Mouse (Mus musculus) forebrain, embryonic 10.5 days (tissue): ENCODE measurements around the gene Hsfy2. TPM values are rescaled to one million over a fixed set of nuclear protein-coding genes. Genes with fewer than 3 reads are reported as not detected.
A peak's percentile ranks its signal among the peaks of the same experiment; 100 is the strongest.

Experiments used
- DNase-seq: peaks from one replicate; pipeline ENCODE4 v3.0.0-alpha.2; 2017; ENCODE audit warnings: low spot score; ENCODE audit errors: extremely low spot score
- H3K27ac ChIP-seq: fragments of 300-500 bp; sonication (generic); 2 replicates; pipeline ENCODE4 v1.5.1; 2016; ENCODE audit warnings: mild to moderate bottlenecking
- H3K27me3 ChIP-seq: fragments of 300-500 bp; sonication (generic); 2 replicates; pipeline ENCODE4 v1.6.1; 2016; ENCODE audit warnings: mild to moderate bottlenecking; ENCODE audit not compliant: poor library complexity, severe bottlenecking
- H3K36me3 ChIP-seq: fragments of 300-500 bp; sonication (generic); replicated peaks from 2 replicates; pipeline ENCODE4 v1.6.1; 2016; ENCODE audit warnings: mild to moderate bottlenecking, moderate library complexity
- H3K4me1 ChIP-seq: fragments of 300-500 bp; sonication (generic); 2 replicates; pipeline ENCODE4 v1.6.1; 2016
- H3K4me3 ChIP-seq: fragments of 300-500 bp; sonication (generic); 2 replicates; pipeline ENCODE4 v1.5.1; 2016; ENCODE audit warnings: mild to moderate bottlenecking, moderate library complexity
- H3K9me3 ChIP-seq: fragments of 300-500 bp; sonication (generic); 2 replicates; pipeline ENCODE4 v1.6.1; 2016; ENCODE audit warnings: mild to moderate bottlenecking, moderate library complexity
- WGBS: fragments of 180-500 bp; shearing (Covaris S2); methylation state at CpG from one replicate; pipeline ENCODE4 v1.1.7; 2016; 5-methylcytosine and 5-hydroxymethylcytosine counted together
- polyA plus RNA-seq: library from polyadenylated mRNA; unstranded; fragments of >200 nt; fragmentation: Nextera tagmentation; extraction: Ambion mirVana; gene quantifications from 2 replicates; pipeline ENCODE4 v1.2.1, GENCODE M21; 2016

Gene Hsfy2
- polyA plus RNA-seq, result not detected in 2 replicates

GRCm38 (mm10) chr1:56637335-56637734 lies at the start of gene Hsfy2:
Gene Hsfy2 (minus strand): TSS chr1:56637435.
- Histone ChIP-seq H3K27ac (no peak within 1 kb of the TSS), H3K27me3 (no peaks in the 10 kb centered on the region), H3K4me3 (no peak within 1 kb of the TSS), H3K36me3 (no peaks in the 10 kb centered on the region), H3K4me1 (no peaks in the 10 kb centered on the region), H3K9me3 (no peaks in the 10 kb centered on the region)
- no peak for DNase-seq
- 84% methylated on average over 2 of the region's 2 CpGs for WGBS

DNA sequence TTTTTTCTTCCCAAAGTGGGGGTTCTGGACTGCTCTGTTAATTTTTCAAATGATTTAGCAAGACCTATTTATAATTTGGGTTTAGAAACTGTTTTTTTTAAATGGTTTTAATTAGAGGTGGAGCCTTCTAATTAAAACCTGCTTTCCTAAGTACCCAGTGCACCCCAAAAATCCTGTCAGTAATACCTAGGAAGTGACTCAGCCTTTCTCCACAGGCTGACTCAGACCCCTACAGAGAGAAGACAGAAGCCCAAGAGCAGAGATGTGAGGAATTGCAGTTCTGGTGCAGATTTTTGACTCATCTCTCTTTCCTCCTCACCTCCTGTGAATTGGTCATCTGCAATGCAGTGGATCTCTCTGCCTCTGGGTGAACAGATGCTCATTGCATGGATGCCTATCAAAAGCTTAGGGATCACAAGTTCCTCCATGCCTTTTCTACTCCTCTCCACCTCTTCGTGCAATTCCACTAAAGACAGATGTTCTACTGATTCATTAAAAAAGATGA lies 47.9 kb upstream of the Hsfy2 start:
- Histone ChIP-seq H3K9me3 (no peaks in the 10 kb centered on the region), H3K27ac (no peak overlapping the region), H3K4me3 (no peak overlapping the region), H3K4me1 (no peaks in the 10 kb centered on the region), H3K36me3 (no peaks in the 10 kb centered on the region), H3K27me3 (no peaks in the 10 kb centered on the region)
- 82% methylated on average over 1 of the region's 1 CpGs for WGBS
- DNase-seq, result no peak

DNA sequence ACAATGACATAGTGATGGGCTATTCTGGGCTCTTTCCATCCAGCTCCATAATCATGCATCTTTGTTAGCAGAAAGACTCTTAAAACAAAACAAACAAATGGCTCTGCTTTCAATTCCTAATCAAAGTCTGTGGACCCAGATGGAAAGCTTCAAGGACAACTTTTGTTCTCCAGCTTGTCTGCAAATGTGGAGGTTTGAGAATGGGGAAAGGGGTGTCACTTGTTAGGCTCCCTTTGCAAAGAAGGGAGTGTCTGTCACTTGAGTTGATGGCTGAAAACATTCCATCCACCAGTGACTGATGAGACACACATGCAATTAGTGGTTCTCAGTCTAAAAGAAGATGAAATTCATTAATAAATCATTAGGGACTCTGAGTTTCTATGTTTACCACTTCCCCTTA lies 47.3 kb upstream of the Hsfy2 start:
- no peaks in the 10 kb centered on the region for H3K4me1 ChIP-seq
- DNase-seq, result no peak
- no peaks in the 10 kb centered on the region for H3K9me3 ChIP-seq

GRCm38 (mm10) chr1:56681258-56681657 lies 44.0 kb upstream of the Hsfy2 start:
- no peak overlapping the region for H3K27ac ChIP-seq
- no peak for DNase-seq

More for the DNA sequence above, 47.3 kb upstream of the Hsfy2 start:
- Histone ChIP-seq H3K27me3 (no peaks in the 10 kb centered on the region), H3K36me3 (no peaks in the 10 kb centered on the region), H3K27ac (no peak overlapping the region), H3K4me3 (no peak overlapping the region)

GRCm38 (mm10) chr1:56675253-56675652 lies 38.0 kb upstream of the Hsfy2 start:
- DNase-seq, result no peak
- 64% methylated on average over 2 of the region's 2 CpGs for WGBS

More at GRCm38 (mm10) chr1:56681258-56681657, 44.0 kb upstream of the Hsfy2 start:
- H3K36me3 ChIP-seq, result no peaks in the 10 kb centered on the region
- WGBS, result 97% methylated on average over 2 of the region's 2 CpGs
- H3K4me1 ChIP-seq, result no peaks in the 10 kb centered on the region
- no peaks in the 10 kb centered on the region for H3K27me3 ChIP-seq
- no peaks in the 10 kb centered on the region for H3K9me3 ChIP-seq
- H3K4me3 ChIP-seq, result no peak overlapping the region

GRCm38 (mm10) chr1:56674601-56675000 lies 37.4 kb upstream of the Hsfy2 start:
- no peak overlapping the region for H3K27ac ChIP-seq

More at GRCm38 (mm10) chr1:56675253-56675652, 38.0 kb upstream of the Hsfy2 start:
- Histone ChIP-seq H3K27me3 (no peaks in the 10 kb centered on the region), H3K9me3 (no peaks in the 10 kb centered on the region), H3K4me1 (peaks cover 27% of the 10 kb centered on the region), H3K36me3 (no peaks in the 10 kb centered on the region), H3K27ac (no peak overlapping the region), H3K4me3 (no peak overlapping the region)

DNA sequence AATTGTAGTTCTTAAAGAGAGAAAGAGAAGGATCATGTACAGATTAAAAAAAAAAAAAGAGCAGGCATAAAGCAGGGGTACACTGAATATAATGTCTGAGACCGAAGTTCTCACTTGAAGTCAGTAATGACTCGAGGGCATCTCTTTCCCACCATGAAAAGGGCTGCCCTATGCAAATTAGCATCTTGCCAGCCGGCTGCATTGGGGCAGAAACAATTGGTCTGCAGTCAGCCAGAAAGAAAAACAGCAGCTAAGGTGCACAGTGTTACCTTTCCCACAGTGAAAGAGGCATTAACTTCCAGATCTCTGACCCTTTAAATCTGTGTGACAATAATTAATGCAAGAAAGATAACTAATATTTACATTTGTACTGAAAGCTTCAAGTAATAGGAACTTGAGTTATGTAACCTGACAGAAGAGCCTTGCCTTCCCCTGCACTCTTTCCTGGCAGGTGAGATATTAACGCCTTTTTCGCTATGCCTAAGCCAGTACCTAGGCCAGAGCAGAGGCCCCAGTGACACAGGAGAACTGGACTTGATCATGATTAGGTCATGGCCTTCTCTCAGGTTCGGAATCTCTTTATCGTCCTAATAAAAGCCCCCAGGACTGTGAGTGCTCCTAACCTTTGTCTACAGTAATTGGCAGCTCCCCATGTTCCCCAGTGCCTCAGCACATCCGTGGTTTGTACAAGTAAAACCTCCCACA lies 34.2 kb upstream of the Hsfy2 start:
- no peak overlapping the region for H3K4me3 ChIP-seq

More at GRCm38 (mm10) chr1:56674601-56675000, 37.4 kb upstream of the Hsfy2 start:
- DNase-seq, result no peak
- 89% methylated on average over 3 of the region's 3 CpGs for WGBS
- Histone ChIP-seq H3K27me3 (no peaks in the 10 kb centered on the region), H3K9me3 (no peaks in the 10 kb centered on the region), H3K36me3 (no peaks in the 10 kb centered on the region), H3K4me1 (peaks cover 30% of the 10 kb centered on the region), H3K4me3 (no peak overlapping the region)

GRCm38 (mm10) chr1:56670509-56670908 lies 33.3 kb upstream of the Hsfy2 start:
- no peaks in the 10 kb centered on the region for H3K27me3 ChIP-seq
- H3K4me1 ChIP-seq, result peaks cover 29% of the 10 kb centered on the region
- DNase-seq, result no peak
- no peaks in the 10 kb centered on the region for H3K36me3 ChIP-seq
- no peak overlapping the region for H3K27ac ChIP-seq
- no peak overlapping the region for H3K4me3 ChIP-seq
- no peaks in the 10 kb centered on the region for H3K9me3 ChIP-seq
- 79% methylated on average over 5 of the region's 5 CpGs for WGBS

More for the DNA sequence above, 34.2 kb upstream of the Hsfy2 start:
- no peaks in the 10 kb centered on the region for H3K36me3 ChIP-seq
- no peaks in the 10 kb centered on the region for H3K27me3 ChIP-seq
- peak; percentile 17 for DNase-seq
- 31% methylated on average over 8 of the region's 8 CpGs for WGBS
- H3K9me3 ChIP-seq, result no peaks in the 10 kb centered on the region
- peaks cover 30% of the 10 kb centered on the region for H3K4me1 ChIP-seq
- H3K27ac ChIP-seq, result no peak overlapping the region

DNA sequence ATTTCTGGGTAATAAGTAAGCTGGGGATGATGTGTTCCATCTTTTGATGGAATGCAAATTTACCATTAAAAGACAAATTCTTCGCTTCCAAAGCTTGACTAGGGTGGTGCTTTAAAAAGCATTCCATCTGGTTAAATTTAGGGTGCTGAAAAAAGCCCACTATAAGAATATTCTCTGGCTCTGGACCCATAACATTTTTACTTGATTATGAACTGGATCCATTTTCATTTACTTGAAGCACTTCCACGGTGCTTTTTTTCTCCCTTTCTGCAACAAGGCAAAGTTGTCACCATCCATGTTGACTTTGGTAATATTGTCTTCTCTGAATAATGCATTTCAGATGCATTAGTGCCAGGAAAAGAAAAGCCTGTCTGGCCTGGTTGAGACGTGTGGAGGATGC lies 27.4 kb upstream of the Hsfy2 start:
- no peak overlapping the region for H3K4me3 ChIP-seq
- H3K36me3 ChIP-seq, result no peaks in the 10 kb centered on the region
- no peaks in the 10 kb centered on the region for H3K9me3 ChIP-seq
- no peaks in the 10 kb centered on the region for H3K4me1 ChIP-seq
- no peak overlapping the region for H3K27ac ChIP-seq
- WGBS, result 87% methylated on average over 3 of the region's 3 CpGs
- no peaks in the 10 kb centered on the region for H3K27me3 ChIP-seq
- no peak for DNase-seq

- Histone ChIP-seq H3K9me3 (no peaks in the 10 kb centered on the region), H3K27me3 (no peaks in the 10 kb centered on the region), H3K36me3 (no peaks in the 10 kb centered on the region), H3K4me3 (no peak overlapping the region), H3K4me1 (no peaks in the 10 kb centered on the region), H3K27ac (no peak overlapping the region)
- WGBS, result 82% methylated on average over 7 of the region's 7 CpGs
- DNase-seq, result no peak
Measured at GRCm38 (mm10) chr1:56626824-56627223, 10.4 kb downstream of the Hsfy2 start.

DNA sequence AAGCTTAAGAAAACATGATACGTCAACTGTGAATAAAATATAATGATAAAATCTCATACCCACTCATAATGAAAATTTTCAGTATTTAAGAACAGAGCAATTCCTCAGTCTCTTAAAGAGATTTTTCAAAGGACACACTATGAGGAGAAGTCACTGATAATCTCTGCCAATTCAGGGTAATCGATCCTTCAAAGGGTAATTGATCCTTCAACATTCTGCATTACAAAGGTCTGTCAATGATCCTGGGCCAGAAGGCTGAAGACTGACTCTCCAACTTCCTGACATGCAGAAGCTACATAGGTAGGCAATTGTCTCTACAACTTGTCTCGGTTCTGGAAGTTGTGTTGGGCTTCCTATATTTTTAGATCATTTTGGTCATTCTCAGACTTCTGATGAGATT lies 12.9 kb downstream of the Hsfy2 start:
- H3K4me1 ChIP-seq, result no peaks in the 10 kb centered on the region

GRCm38 (mm10) chr1:56612384-56612783 lies 24.9 kb downstream of the Hsfy2 start:
- 76% methylated on average over 1 of the region's 1 CpGs for WGBS
- Histone ChIP-seq H3K9me3 (no peaks in the 10 kb centered on the region), H3K4me1 (no peaks in the 10 kb centered on the region), H3K27me3 (no peaks in the 10 kb centered on the region), H3K36me3 (no peaks in the 10 kb centered on the region), H3K27ac (no peak overlapping the region), H3K4me3 (no peak overlapping the region)
- DNase-seq, result no peak

More for the DNA sequence above, 12.9 kb downstream of the Hsfy2 start:
- no peak overlapping the region for H3K4me3 ChIP-seq
- H3K27me3 ChIP-seq, result no peaks in the 10 kb centered on the region
- no peaks in the 10 kb centered on the region for H3K36me3 ChIP-seq
- no peak overlapping the region for H3K27ac ChIP-seq
- no peaks in the 10 kb centered on the region for H3K9me3 ChIP-seq
- no peak for DNase-seq
- WGBS, result 91% methylated on average over 3 of the region's 3 CpGs
